Mouse (Mus musculus) cerebellum, postnatal 14 days (tissue): ENCODE data around the gene Orm2.

Experiments used
- DNase-seq, 2 experiments: peaks; one replicate each; pipeline ENCODE4 v3.0.0; 2021; ENCODE audit warnings: mixed read lengths in 2 of 2

The Orm2 gene

GRCm38 (mm10) chr4:63382676-63383369 lies 20.6 kb downstream of the Orm2 start:
- DNase-seq, result no peak

- DNase-seq, result no peak
Measured at GRCm38 (mm10) chr4:63383474-63383873, 21.2 kb downstream of the Orm2 start.

GRCm38 (mm10) chr4:63384262-63384661 lies 22.0 kb downstream of the Orm2 start:
- no peak for DNase-seq

- no peak for DNase-seq
Measured at GRCm38 (mm10) chr4:63385253-63385652, 23.0 kb downstream of the Orm2 start.

- DNase-seq, result no peak
Measured at GRCm38 (mm10) chr4:63385784-63386183, 23.5 kb downstream of the Orm2 start.

GRCm38 (mm10) chr4:63388029-63388428 lies 25.8 kb downstream of the Orm2 start:
- DNase-seq, result no peak

GRCm38 (mm10) chr4:63389121-63389886 lies 27.1 kb downstream of the Orm2 start:
- DNase-seq, result no peak

GRCm38 (mm10) chr4:63389887-63390528 lies 27.8 kb downstream of the Orm2 start:
- DNase-seq, result no peak

- DNase-seq, result no peak
Measured at GRCm38 (mm10) chr4:63391322-63391721, 29.1 kb downstream of the Orm2 start.

GRCm38 (mm10) chr4:63397981-63398537 lies 35.8 kb downstream of the Orm2 start:
- no peak for DNase-seq

- DNase-seq, result no peak
Measured at GRCm38 (mm10) chr4:63398854-63399609, 36.8 kb downstream of the Orm2 start.

- no peak for DNase-seq
Measured at GRCm38 (mm10) chr4:63399691-63400270, 37.5 kb downstream of the Orm2 start.

- no peak for DNase-seq
Measured at GRCm38 (mm10) chr4:63400541-63401306, 38.5 kb downstream of the Orm2 start.

- no peak for DNase-seq
Measured at GRCm38 (mm10) chr4:63401620-63402019, 39.4 kb downstream of the Orm2 start.

- DNase-seq, result no peak
Measured at GRCm38 (mm10) chr4:63402056-63402455, 39.8 kb downstream of the Orm2 start.

- DNase-seq, result no peak
Measured at GRCm38 (mm10) chr4:63402558-63402957, 40.3 kb downstream of the Orm2 start.

GRCm38 (mm10) chr4:63403040-63403959 lies 41.1 kb downstream of the Orm2 start, which contains the start of gene Akna:
Gene Akna (minus strand): TSS chr4:63403354.
- peak; percentile 60 to 71 for DNase-seq

GRCm38 (mm10) chr4:63404205-63404604 lies 42.0 kb downstream of the Orm2 start:
- DNase-seq, result no peak

GRCm38 (mm10) chr4:63405051-63405450 lies 42.8 kb downstream of the Orm2 start:
- no peak for DNase-seq

GRCm38 (mm10) chr4:63405683-63406082 lies 43.4 kb downstream of the Orm2 start:
- DNase-seq, result no peak
